Mouse (Mus musculus): Measurements from ENCODE around the gene Gm37240.

GRCm38 (mm10) chr3:85514700-85515099 lies 372.6 kb downstream of the Gm37240 start:
- no peak for TF ChIP-seq CTCF (IDR thresholded peaks at IDR 0.05; ENCODE audit: borderline replicate concordance, extremely low read depth, insufficient read depth, insufficient read length)
- no peak for TF ChIP-seq POLR2A (IDR thresholded peaks at IDR 0.05; ENCODE audit: borderline replicate concordance, extremely low read depth, insufficient read depth, insufficient read length, poor library complexity, severe bottlenecking)
